Mouse (Mus musculus): ENCODE measurements around the gene Ccm2l. TPM values are rescaled to one million over a fixed set of nuclear protein-coding genes. Genes with fewer than 3 reads are reported as not detected.

Gene Ccm2l
- polyA plus RNA-seq, 1 experiment from 2014 or later = 2.8 TPM

- ATAC-seq (ENCODE audit: low read depth) = no peak
- Histone ChIP-seq H3K4me2 (ENCODE audit: low read depth, low read length) (no peak overlapping the region), H3K9me3 (ENCODE audit: control insufficient read depth, low read length) (no peaks in the 10 kb centered on the region), H3K36me3 (ENCODE audit: control insufficient read depth, insufficient read depth, low read length) (no peaks in the 10 kb centered on the region), H3K4me3 (ENCODE audit: low read length) (no peak overlapping the region), H3K27ac (ENCODE audit: low read length) (no peak overlapping the region), H3K27me3 (ENCODE audit: control insufficient read depth, insufficient read depth, low read depth, low read length) (no peaks in the 10 kb centered on the region), H3K9ac (ENCODE audit: low read length) (no peak overlapping the region), H3K4me1 (replicated peaks; ENCODE audit: control insufficient read depth, insufficient read depth, low read length) (no peaks in the 10 kb centered on the region)
- 80% methylated on average over 7 of the region's 7 CpGs for WGBS
Observed at GRCm38 (mm10) chr2:153122701-153123100, 56.9 kb downstream of the Ccm2l start.

GRCm38 (mm10) chr2:153125875-153126274, 60.1 kb downstream of the Ccm2l start:
- no peak for ATAC-seq (ENCODE audit: low read depth)
- H3K27me3 ChIP-seq (ENCODE audit: control insufficient read depth, insufficient read depth, low read depth, low read length) = no peaks in the 10 kb centered on the region
- no peak overlapping the region for H3K27ac ChIP-seq (ENCODE audit: low read length)

GRCm38 (mm10) chr2:153131019-153131418, 65.3 kb downstream of the Ccm2l start:
- H3K9me3 ChIP-seq (ENCODE audit: control insufficient read depth, low read length) = no peaks in the 10 kb centered on the region
- H3K4me1 ChIP-seq (replicated peaks; ENCODE audit: control insufficient read depth, insufficient read depth, low read length) = no peaks in the 10 kb centered on the region
- no peak overlapping the region for H3K4me3 ChIP-seq (ENCODE audit: low read length)
- no peak overlapping the region for H3K27ac ChIP-seq (ENCODE audit: low read length)
- no peak overlapping the region for H3K4me2 ChIP-seq (ENCODE audit: low read depth, low read length)
- no peaks in the 10 kb centered on the region for H3K27me3 ChIP-seq (ENCODE audit: control insufficient read depth, insufficient read depth, low read depth, low read length)
- no peak overlapping the region for H3K9ac ChIP-seq (ENCODE audit: low read length)
- H3K36me3 ChIP-seq (ENCODE audit: control insufficient read depth, insufficient read depth, low read length) = no peaks in the 10 kb centered on the region
- ATAC-seq (ENCODE audit: low read depth) = no peak
- 10% methylated on average over 6 of the region's 6 CpGs for WGBS

More at GRCm38 (mm10) chr2:153125875-153126274, 60.1 kb downstream of the Ccm2l start:
- no peaks in the 10 kb centered on the region for H3K36me3 ChIP-seq (ENCODE audit: control insufficient read depth, insufficient read depth, low read length)
- no peak overlapping the region for H3K4me2 ChIP-seq (ENCODE audit: low read depth, low read length)
- H3K4me3 ChIP-seq (ENCODE audit: low read length) = no peak overlapping the region
- 34% methylated on average over 5 of the region's 5 CpGs for WGBS
- no peak overlapping the region for H3K9ac ChIP-seq (ENCODE audit: low read length)
- H3K9me3 ChIP-seq (ENCODE audit: control insufficient read depth, low read length) = no peaks in the 10 kb centered on the region
- H3K4me1 ChIP-seq (replicated peaks; ENCODE audit: control insufficient read depth, insufficient read depth, low read length) = no peaks in the 10 kb centered on the region

Other genes with a start within 250 kb of the Ccm2l start
- 120 and 121 TPM in 2 replicates for gene Bcl2l1, start 234.2 kb upstream of the Ccm2l start, polyA plus RNA-seq (2015; fragmentation: Nextera tagmentation; extraction: Ambion mirVana)
- gene Tpx2, start 218.0 kb upstream of the Ccm2l start, polyA plus RNA-seq (2015; fragmentation: Nextera tagmentation; extraction: Ambion mirVana) = 85.8 and 101 TPM in 2 replicates
- gene Mylk2, start 154.6 kb upstream of the Ccm2l start, polyA plus RNA-seq (2015; fragmentation: Nextera tagmentation; extraction: Ambion mirVana) = 0.16 and 0.43 TPM in 2 replicates
- gene Foxs1, start 132.7 kb upstream of the Ccm2l start, polyA plus RNA-seq (2015; fragmentation: Nextera tagmentation; extraction: Ambion mirVana) = 9.1 and 9.3 TPM in 2 replicates
- 0.14 TPM in 1 of 2 replicates, not detected in the other for gene Dusp15, start 114.3 kb upstream of the Ccm2l start, polyA plus RNA-seq (2015; fragmentation: Nextera tagmentation; extraction: Ambion mirVana)
- 1.5 and 2.5 TPM in 2 replicates for gene Ttll9, start 103.5 kb upstream of the Ccm2l start, polyA plus RNA-seq (2015; fragmentation: Nextera tagmentation; extraction: Ambion mirVana)
- 101 and 114 TPM in 2 replicates for gene Pdrg1, start 50.5 kb upstream of the Ccm2l start, polyA plus RNA-seq (2015; fragmentation: Nextera tagmentation; extraction: Ambion mirVana)
- not detected in 2 replicates for gene Xkr7, start 34.1 kb upstream of the Ccm2l start, polyA plus RNA-seq (2015; fragmentation: Nextera tagmentation; extraction: Ambion mirVana)
- gene Hck, start 42.5 kb downstream of the Ccm2l start, polyA plus RNA-seq (2015; fragmentation: Nextera tagmentation; extraction: Ambion mirVana) = 4.5 and 6.9 TPM in 2 replicates
- 74.9 and 79.0 TPM in 2 replicates for gene Tm9sf4, start 95.3 kb downstream of the Ccm2l start, polyA plus RNA-seq (2015; fragmentation: Nextera tagmentation; extraction: Ambion mirVana)
- gene Tspyl3, start 159.5 kb downstream of the Ccm2l start, polyA plus RNA-seq (2015; fragmentation: Nextera tagmentation; extraction: Ambion mirVana) = 8.4 and 8.7 TPM in 2 replicates
- 14.4 and 17.1 TPM in 2 replicates for gene Plagl2, start 175.5 kb downstream of the Ccm2l start, polyA plus RNA-seq (2015; fragmentation: Nextera tagmentation; extraction: Ambion mirVana)
- gene Pofut1, start 175.6 kb downstream of the Ccm2l start, polyA plus RNA-seq (2015; fragmentation: Nextera tagmentation; extraction: Ambion mirVana) = 6.2 and 6.7 TPM in 2 replicates
- gene Kif3b, start 225.5 kb downstream of the Ccm2l start, polyA plus RNA-seq (2015; fragmentation: Nextera tagmentation; extraction: Ambion mirVana) = 7.1 TPM in 2 replicates